Mouse (Mus musculus) c-Kit-negative CD71-positive TER-119-positive erythroid progenitor cells, embryonic 14.5 days (primary cell): ENCODE measurements around the gene Rab11b.
"Not testable (repeated sequence)": the region's sequence is repeated elsewhere in the genome, so short reads cannot be mapped to it uniquely, and the experiment has no call there.

ENCODE experiments used
- DNase-seq: peaks from one replicate; pipeline ENCODE4 v3.0.0-alpha.2; 2013; ENCODE audit warnings: low read depth, low spot score

The Rab11b gene

GRCm38 (mm10) chr17:33773426-33773825 lies 13.1 kb upstream of the Rab11b start:
- DNase-seq: no peak

GRCm38 (mm10) chr17:33771617-33772016 lies 11.3 kb upstream of the Rab11b start:
- DNase-seq: no peak

- no peak for DNase-seq
Measured at GRCm38 (mm10) chr17:33766389-33766788, 6.1 kb upstream of the Rab11b start.

- DNase-seq: peak; percentile 94
Measured at GRCm38 (mm10) chr17:33759767-33760254, 519 bp downstream of the Rab11b start.

- no peak for DNase-seq
Measured at GRCm38 (mm10) chr17:33757231-33757630, 3.1 kb downstream of the Rab11b start.

GRCm38 (mm10) chr17:33756108-33756790 lies 4.1 kb downstream of the Rab11b start:
- DNase-seq: no peak

- no peak for DNase-seq
Measured at GRCm38 (mm10) chr17:33755418-33756107, 4.8 kb downstream of the Rab11b start.

- DNase-seq: no peak
Measured at GRCm38 (mm10) chr17:33754656-33755055, 5.7 kb downstream of the Rab11b start.

- no peak for DNase-seq
Measured at GRCm38 (mm10) chr17:33752297-33752696, 8.0 kb downstream of the Rab11b start.

- DNase-seq: no peak
Measured at GRCm38 (mm10) chr17:33751181-33751580, 9.1 kb downstream of the Rab11b start.

- no peak for DNase-seq
Measured at GRCm38 (mm10) chr17:33749451-33749850, 10.9 kb downstream of the Rab11b start.

- DNase-seq: no peak
Measured at GRCm38 (mm10) chr17:33746011-33746410, 14.3 kb downstream of the Rab11b start.

- no peak for DNase-seq
Measured at GRCm38 (mm10) chr17:33744686-33745384, 15.5 kb downstream of the Rab11b start.

- no peak for DNase-seq
Measured at GRCm38 (mm10) chr17:33742420-33742819, 17.9 kb downstream of the Rab11b start.

GRCm38 (mm10) chr17:33733526-33733925 lies 26.8 kb downstream of the Rab11b start:
- not testable (repeated sequence) for DNase-seq

GRCm38 (mm10) chr17:33732556-33733083 lies 27.7 kb downstream of the Rab11b start:
- not testable (repeated sequence) for DNase-seq

- no peak for DNase-seq
Measured at GRCm38 (mm10) chr17:33729215-33729614, 31.1 kb downstream of the Rab11b start.

- no peak for DNase-seq
Measured at GRCm38 (mm10) chr17:33728396-33728795, 31.9 kb downstream of the Rab11b start.

GRCm38 (mm10) chr17:33719736-33720378 lies 40.5 kb downstream of the Rab11b start:
- DNase-seq: no peak

- DNase-seq: no peak
Measured at GRCm38 (mm10) chr17:33718944-33719725, 41.2 kb downstream of the Rab11b start.

GRCm38 (mm10) chr17:33718384-33718881 lies 41.9 kb downstream of the Rab11b start, which contains the start of gene March2:
Gene March2, minus strand, starts transcription at chr17:33718670.
- peak; percentile 98 for DNase-seq
